Mouse (Mus musculus) neural tube, embryonic 13.5 days (tissue): ENCODE data around the gene Espn. TPM values are rescaled to one million over a fixed set of nuclear protein-coding genes. Genes with fewer than 3 reads are reported as not detected.

Experiments used
- ATAC-seq: fragments of 200-750 bp; cut with Nextera tagmentation; 2 replicates; pipeline ENCODE4 v1.8.0; 2017; ENCODE audit warnings: low read depth, mild to moderate bottlenecking, moderate TSS enrichment, moderate library complexity
- H3K27ac ChIP-seq: fragments of 300-500 bp; sonication (generic); replicated peaks from 2 replicates; pipeline ENCODE4 v1.5.1; 2015; ENCODE audit warnings: moderate library complexity, mild to moderate bottlenecking, inconsistent platforms
- H3K27me3 ChIP-seq: fragments of 300-500 bp; sonication (generic); 2 replicates; pipeline ENCODE4 v1.6.1; 2015; ENCODE audit warnings: mild to moderate bottlenecking, inconsistent platforms
- H3K36me3 ChIP-seq: fragments of 300-500 bp; sonication (generic); 2 replicates; pipeline ENCODE4 v1.6.1; 2015; ENCODE audit warnings: mild to moderate bottlenecking, inconsistent platforms
- H3K4me1 ChIP-seq: fragments of 300-500 bp; sonication (generic); replicated peaks from 2 replicates; pipeline ENCODE4 v1.6.1; 2015; ENCODE audit warnings: inconsistent platforms
- H3K4me2 ChIP-seq: fragments of 300-500 bp; sonication (generic); 2 replicates; pipeline ENCODE4 v1.6.1; 2015; ENCODE audit warnings: inconsistent platforms, mild to moderate bottlenecking, moderate library complexity
- H3K4me3 ChIP-seq: fragments of 300-500 bp; sonication (generic); 2 replicates; pipeline ENCODE4 v1.5.1; 2015; ENCODE audit warnings: mild to moderate bottlenecking, inconsistent platforms
- H3K9ac ChIP-seq: fragments of 300-500 bp; sonication (generic); 2 replicates; pipeline ENCODE4 v1.6.1; 2015; ENCODE audit warnings: moderate library complexity, mild to moderate bottlenecking, inconsistent platforms
- H3K9me3 ChIP-seq: fragments of 300-500 bp; sonication (generic); 2 replicates; pipeline ENCODE4 v1.6.1; 2016; ENCODE audit warnings: inconsistent platforms
- WGBS: fragments of 180-500 bp; shearing (Covaris S2); methylation state at CpG from one replicate; pipeline ENCODE4 v1.1.7; 2015; 5-methylcytosine and 5-hydroxymethylcytosine counted together
- polyA plus RNA-seq: library from polyadenylated mRNA; unstranded; fragments of >200 nt; fragmentation: Nextera tagmentation; extraction: Ambion mirVana; gene quantifications from 2 replicates; pipeline ENCODE4 v1.2.1, GENCODE M21; 2015

Espn gene
- polyA plus RNA-seq, 1 experiment from 2014 or later = 0.21 TPM

DNA sequence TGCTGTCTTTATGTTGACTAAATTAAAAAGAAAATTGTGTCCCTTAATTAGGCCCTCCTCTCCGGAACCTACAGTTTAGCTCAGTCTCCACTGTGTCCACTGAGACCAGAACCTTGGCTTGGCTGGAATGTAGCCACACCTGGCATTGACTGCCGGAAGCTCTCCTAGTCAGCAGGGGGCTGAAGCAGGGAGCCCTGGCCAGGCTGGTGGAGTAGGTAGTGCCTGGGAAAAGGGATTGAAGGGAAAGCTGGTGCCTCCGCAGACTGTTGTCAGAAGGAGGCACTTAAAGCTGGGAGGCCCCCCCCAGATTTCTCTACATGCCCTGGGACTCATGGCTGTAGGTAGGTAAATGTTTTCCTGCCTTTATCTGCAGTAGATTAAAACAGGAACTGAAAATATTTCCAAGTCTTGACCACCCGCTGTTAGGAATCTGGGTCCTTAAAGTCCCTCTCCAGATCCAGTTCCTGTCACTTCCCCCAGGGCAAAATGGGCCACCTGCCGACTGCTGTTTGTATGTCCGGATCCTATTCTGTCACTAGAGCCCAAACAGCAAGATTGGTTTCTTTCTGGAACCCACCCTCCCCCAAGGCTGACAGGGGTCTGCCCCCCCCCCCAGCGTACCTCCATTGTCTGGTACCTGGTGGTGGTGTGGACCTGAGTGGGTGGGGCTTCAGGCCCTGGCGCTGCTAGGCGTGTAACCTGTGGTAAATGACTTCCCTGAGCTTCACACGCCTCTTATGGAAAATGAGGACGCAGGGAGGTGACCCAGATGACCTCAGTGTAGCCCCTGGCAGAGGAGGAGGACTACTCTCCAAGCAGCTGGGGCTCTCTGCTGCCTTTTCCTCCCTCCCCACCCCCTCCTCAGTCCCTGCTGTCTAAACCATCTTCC is 54.0 kb downstream of the Espn start:
- Histone ChIP-seq H3K27ac (0 out of 2 replicates have a peak overlapping the region, but pooled peaks have one; percentile 9), H3K4me2 (0 out of 2 replicates have a peak overlapping the region, but pooled peaks have one; percentile 11), H3K4me3 (no peak overlapping the region), H3K9ac (no peak overlapping the region), H3K9me3 (no peaks in the 10 kb centered on the region), H3K4me1 (peaks cover 25% of the 10 kb centered on the region; the same call in 1 of the 2 replicates), H3K36me3 (0 out of 2 replicates have a peak, but pooled peaks cover 12% of the 10 kb centered on the region), H3K27me3 (no peaks in the 10 kb centered on the region)
- no peak for ATAC-seq
- WGBS = 17% methylated on average over 11 of the region's 11 CpGs

DNA sequence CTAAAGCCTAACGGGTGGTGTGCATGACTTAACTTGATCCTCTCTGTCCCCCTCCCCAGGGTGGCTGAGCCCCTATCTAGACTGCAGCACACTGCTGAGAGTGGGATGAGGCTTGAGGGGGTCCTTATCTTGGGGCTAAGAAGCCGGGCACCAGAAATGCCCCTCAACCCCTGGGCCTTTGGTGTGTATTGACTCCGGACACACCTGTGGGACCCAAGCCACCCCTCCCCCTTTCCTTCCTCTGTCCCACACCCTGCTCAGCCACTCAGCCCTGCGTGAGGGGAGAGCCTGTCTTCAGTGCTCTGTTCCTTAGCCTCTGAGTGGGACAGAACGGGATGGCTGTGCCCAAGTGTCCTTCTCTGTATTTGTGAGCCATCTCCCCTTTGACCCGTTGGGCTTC is 55.2 kb downstream of the Espn start:
- Histone ChIP-seq H3K27ac (peak overlapping the region; percentile 67), H3K36me3 (no peaks in the 10 kb centered on the region), H3K4me1 (peaks cover 34% of the 10 kb centered on the region), H3K4me2 (no peak overlapping the region), H3K4me3 (peak overlapping the region; percentile 18), H3K9me3 (no peaks in the 10 kb centered on the region), H3K27me3 (no peaks in the 10 kb centered on the region), H3K9ac (peak overlapping the region; percentile 56)
- no peak; the same call in 1 of the 2 replicates for ATAC-seq
- 55% methylated on average over 6 of the region's 6 CpGs for WGBS

DNA sequence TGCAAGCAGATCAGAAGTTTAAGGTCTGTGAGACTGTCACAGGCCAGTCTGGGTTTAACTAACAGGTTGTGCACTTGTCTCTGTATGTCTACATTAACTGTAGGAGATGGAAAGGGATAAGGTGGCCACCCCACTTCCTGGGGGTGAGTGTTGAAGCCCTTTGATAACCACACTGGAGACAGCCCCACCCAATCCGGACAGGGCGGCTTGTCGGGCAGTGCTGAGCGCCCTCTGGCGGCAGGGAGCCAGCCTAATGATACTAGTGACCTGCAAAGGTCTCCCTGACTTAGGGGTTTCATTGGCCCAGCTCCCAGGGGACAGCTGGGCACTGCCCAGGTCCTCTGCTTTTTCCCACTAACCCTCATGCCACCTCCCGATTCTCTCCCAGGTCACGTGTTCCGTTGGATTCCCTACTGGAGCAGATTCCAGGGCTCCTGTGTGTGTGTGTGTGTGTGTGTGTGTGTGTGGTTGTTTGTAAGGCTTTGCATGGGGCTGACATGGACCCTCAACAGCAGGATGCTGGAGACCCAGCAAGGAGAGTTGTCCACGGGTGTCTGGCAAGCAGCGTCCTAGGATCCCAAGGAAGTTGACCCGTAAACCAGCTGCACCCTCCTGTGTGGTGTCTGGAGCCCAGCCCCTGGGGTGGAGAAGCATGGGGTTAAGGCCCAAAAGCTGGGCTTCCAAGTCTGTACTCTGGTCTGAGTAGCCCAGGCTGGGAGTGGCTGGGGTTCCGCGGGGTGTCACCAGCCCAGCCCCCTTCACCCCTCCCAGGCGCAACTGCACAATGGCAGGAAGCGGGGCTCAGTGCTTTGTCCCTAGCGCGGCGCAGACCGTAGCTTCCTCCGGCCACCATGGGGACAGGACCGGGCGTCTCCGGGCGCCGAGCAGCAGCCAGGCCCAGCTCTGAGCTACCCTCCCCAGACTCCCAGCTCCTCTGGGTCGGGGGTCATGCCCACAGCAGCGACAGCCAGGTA is 55.9 kb downstream of the Espn start:
- WGBS = 18% methylated on average over 27 of the region's 27 CpGs
- Histone ChIP-seq H3K9ac (peak overlapping the region; percentile 56), H3K36me3 (no peaks in the 10 kb centered on the region), H3K9me3 (no peaks in the 10 kb centered on the region), H3K4me3 (peak overlapping the region; percentile 18), H3K27ac (peak overlapping the region; percentile 67), H3K27me3 (no peaks in the 10 kb centered on the region), H3K4me2 (no peak overlapping the region), H3K4me1 (peaks cover 34% of the 10 kb centered on the region)
- ATAC-seq = peak; percentile 27

DNA sequence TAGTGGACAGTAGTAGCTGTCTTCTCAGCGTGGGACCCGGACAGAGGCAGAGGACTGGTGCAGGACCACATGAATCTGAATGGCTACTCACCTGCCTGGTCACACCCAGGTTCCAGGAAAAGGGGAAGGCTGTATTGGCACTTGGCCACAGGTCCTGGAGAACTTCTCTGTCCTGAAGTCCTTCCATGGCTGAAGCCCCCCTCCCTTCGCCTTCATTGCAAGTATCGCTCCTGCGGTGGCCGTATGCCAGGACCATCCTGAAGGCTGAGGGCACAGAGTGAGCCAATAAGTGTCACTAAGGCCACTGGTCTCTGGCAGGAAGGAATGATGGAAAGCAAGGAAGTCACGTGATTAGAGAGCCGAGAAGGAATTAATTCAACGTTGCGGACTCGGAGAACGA is 57.9 kb downstream of the Espn start:
- no peaks in the 10 kb centered on the region for H3K27me3 ChIP-seq
- peaks cover 34% of the 10 kb centered on the region for H3K4me1 ChIP-seq
- no peak for ATAC-seq
- no peaks in the 10 kb centered on the region for H3K9me3 ChIP-seq
- H3K27ac ChIP-seq = no peak overlapping the region
- 89% methylated on average over 12 of the region's 12 CpGs for WGBS
- H3K4me2 ChIP-seq = no peak overlapping the region
- H3K4me3 ChIP-seq = no peak overlapping the region
- H3K36me3 ChIP-seq = no peaks in the 10 kb centered on the region
- no peak overlapping the region for H3K9ac ChIP-seq

DNA sequence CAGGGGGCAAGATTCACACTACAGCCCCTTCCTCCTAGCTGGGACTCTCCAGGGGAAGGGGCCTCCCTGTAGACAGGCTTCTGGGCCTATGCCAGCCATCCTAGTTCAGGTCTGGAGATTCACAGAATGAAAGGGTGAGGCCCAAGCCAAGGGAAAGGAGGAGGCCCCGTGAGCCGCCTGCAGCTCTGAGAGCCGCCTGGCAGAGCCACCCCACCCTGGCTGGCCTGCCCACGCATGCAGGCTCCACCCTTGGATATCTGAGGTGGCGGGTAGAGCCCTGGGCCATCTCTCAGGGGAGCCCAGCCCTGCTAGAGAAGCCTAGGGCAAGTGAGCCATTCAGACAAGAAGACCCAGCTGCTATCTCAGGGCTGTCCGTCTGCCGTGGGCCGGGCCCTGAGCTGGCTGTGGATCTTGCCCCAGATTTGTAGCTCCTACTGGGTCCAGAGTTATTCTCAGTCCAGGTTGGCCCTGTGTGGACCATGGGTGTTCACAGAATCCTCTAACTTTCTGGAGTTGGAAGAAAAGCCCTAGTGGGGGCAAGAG is 59.3 kb downstream of the Espn start:
- WGBS = 59% methylated on average over 8 of the region's 8 CpGs

DNA sequence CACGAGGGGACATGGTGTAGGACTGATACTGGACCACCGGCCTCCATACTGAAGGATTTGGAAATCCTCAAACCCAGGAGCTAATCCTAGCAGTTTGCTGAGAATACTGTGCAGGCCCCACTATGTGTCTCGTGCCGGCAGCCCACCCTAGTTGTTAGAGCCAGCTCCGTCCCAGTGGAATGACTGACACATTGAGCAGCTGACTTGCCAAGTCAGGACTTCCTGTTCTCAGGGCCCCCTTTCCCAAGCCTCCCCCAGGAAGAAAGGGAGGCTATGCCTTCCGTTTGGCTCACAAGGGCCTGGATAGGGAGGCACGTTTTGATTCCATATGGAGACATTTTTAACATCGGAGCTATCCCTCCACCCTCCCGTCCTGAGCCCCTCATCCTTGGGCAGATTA is 62.0 kb downstream of the Espn start:
- Histone ChIP-seq H3K4me2 (no peak overlapping the region), H3K4me3 (no peak overlapping the region), H3K27ac (no peak overlapping the region), H3K9me3 (no peaks in the 10 kb centered on the region), H3K27me3 (no peaks in the 10 kb centered on the region), H3K9ac (no peak overlapping the region), H3K4me1 (peaks cover 39% of the 10 kb centered on the region), H3K36me3 (no peaks in the 10 kb centered on the region)
- 86% methylated on average over 9 of the region's 9 CpGs for WGBS
- ATAC-seq = no peak

More for the DNA sequence above, 59.3 kb downstream of the Espn start:
- no peaks in the 10 kb centered on the region for H3K36me3 ChIP-seq
- H3K4me3 ChIP-seq = no peak overlapping the region
- 0 out of 2 replicates have a peak overlapping the region, but pooled peaks have one; percentile 13 for H3K9ac ChIP-seq
- no peaks in the 10 kb centered on the region for H3K9me3 ChIP-seq
- no peak for ATAC-seq
- H3K4me2 ChIP-seq = no peak overlapping the region
- H3K27ac ChIP-seq = no peak overlapping the region; the same call in 1 of the 2 replicates
- H3K4me1 ChIP-seq = peaks cover 43% of the 10 kb centered on the region
- no peaks in the 10 kb centered on the region for H3K27me3 ChIP-seq

DNA sequence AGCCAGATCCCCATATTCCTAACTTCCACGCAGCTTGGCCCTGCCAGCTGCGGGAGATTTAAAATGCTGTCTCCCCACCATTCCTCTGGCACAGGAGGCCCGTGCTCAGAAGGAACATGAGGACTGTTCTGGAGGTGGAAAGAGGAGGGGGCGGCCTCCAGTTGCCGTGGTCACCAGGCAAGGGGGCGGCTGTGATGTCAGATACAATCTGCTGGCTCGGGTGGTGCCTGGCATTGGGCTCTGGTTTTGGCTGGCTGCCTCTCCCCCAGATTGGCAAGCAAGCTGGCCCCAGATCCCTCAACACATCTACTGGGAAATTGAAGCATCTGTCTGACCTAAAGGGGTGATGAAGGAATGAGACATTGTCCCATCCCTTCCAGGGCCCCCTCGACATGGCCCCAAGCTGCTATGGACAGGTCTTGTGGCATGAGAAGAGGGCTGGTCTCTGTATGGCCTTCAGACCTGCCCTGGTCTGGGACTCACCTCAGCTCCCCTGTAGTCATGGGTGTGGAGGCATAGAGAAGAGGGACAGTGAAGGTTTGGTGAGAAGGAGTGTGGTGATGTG is 63.5 kb downstream of the Espn start:
- Histone ChIP-seq H3K9ac (peak overlapping the region; percentile 83; the same call in 1 of the 2 replicates), H3K4me2 (peak overlapping the region; percentile 75), H3K36me3 (no peaks in the 10 kb centered on the region), H3K4me1 (peaks cover 39% of the 10 kb centered on the region), H3K9me3 (no peaks in the 10 kb centered on the region), H3K27ac (0 out of 2 replicates have a peak overlapping the region, but pooled peaks have one; percentile 2), H3K4me3 (no peak overlapping the region), H3K27me3 (peaks cover 7% of the 10 kb centered on the region; the same call in 1 of the 2 replicates)
- 41% methylated on average over 8 of the region's 8 CpGs for WGBS
- ATAC-seq = no peak

DNA sequence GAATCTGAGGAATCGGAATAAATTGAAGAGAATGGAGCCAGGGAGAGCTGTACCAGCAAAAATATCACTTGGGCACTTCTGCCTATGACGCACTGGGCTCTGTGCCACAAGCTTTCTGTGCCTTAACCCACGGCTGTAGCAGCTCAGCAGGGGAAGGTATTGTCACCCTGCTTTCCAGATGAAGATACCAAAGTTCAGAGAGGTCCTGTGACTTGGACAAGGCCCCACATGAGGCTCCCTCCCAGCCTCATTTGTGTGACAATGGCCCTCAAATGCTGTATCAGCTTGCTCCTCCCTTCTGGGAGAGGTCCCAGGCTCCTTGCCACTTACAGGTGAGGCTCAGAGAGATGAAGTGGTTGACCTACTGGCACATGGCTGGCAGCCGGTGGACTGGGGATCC is 64.0 kb downstream of the Espn start:
- no peak overlapping the region for H3K4me3 ChIP-seq
- no peaks in the 10 kb centered on the region for H3K9me3 ChIP-seq
- no peak for ATAC-seq
- H3K9ac ChIP-seq = peak overlapping the region; percentile 83; the same call in 1 of the 2 replicates
- H3K27ac ChIP-seq = 0 out of 2 replicates have a peak overlapping the region, but pooled peaks have one; percentile 2
- peaks cover 37% of the 10 kb centered on the region for H3K4me1 ChIP-seq
- 22% methylated on average over 4 of the region's 4 CpGs for WGBS
- no peaks in the 10 kb centered on the region for H3K36me3 ChIP-seq
- H3K27me3 ChIP-seq = peaks cover 9% of the 10 kb centered on the region; the same call in 1 of the 2 replicates
- H3K4me2 ChIP-seq = peak overlapping the region; percentile 75

DNA sequence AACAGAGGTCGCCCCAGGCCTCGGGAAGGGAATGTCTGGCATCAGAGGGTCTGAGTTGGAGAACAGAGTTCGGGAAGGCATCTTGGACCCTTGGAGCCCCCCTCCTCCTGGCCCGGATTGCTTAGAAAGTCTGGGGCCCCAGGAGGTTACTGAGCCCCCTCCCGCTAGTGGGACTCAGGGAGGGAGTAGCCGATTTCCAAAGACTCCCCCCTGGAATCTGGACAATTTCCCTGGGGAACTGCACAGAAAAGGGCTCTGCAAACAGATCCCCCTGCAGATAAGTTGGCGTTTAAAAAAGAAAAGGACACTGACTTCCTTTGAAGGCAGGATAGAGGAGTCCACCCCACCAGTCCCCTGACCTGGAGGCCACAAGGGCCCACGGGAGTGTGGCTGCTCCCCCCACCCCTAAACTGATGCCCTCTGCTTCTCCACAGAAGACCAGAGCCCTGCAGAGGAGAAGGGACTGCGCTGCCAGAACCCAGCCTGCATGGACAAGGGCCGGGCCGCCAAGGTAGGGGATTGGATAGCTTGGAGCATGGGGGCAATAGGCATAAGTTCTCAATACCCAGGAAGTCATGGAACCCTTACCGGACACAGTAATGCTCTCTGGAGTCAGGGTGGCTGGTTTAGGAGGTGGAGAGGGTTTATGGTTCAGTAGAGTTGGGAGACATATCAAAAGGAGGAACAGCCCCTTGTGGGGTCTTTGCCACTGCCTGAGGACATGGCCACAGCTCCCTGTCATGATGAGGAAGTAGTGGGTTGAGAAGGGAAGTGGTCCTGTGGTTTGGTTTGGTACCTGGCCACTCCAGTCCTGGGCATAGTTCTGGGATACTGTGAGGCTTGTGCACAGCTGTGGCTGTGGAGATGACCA is 64.7 kb downstream of the Espn start:
- H3K4me1 ChIP-seq = peaks cover 30% of the 10 kb centered on the region
- H3K9ac ChIP-seq = peak overlapping the region; percentile 83
- H3K9me3 ChIP-seq = no peaks in the 10 kb centered on the region
- no peaks in the 10 kb centered on the region for H3K36me3 ChIP-seq
- 8% methylated on average over 12 of the region's 12 CpGs for WGBS
- 0 out of 2 replicates have a peak overlapping the region, but pooled peaks have one; percentile 7 for H3K27ac ChIP-seq
- peak overlapping the region; percentile 75 for H3K4me2 ChIP-seq
- peak; percentile 5; the same call in 1 of the 2 replicates for ATAC-seq
- peak overlapping the region; percentile 70 for H3K4me3 ChIP-seq
- H3K27me3 ChIP-seq = peaks cover 10% of the 10 kb centered on the region; the same call in 1 of the 2 replicates

DNA sequence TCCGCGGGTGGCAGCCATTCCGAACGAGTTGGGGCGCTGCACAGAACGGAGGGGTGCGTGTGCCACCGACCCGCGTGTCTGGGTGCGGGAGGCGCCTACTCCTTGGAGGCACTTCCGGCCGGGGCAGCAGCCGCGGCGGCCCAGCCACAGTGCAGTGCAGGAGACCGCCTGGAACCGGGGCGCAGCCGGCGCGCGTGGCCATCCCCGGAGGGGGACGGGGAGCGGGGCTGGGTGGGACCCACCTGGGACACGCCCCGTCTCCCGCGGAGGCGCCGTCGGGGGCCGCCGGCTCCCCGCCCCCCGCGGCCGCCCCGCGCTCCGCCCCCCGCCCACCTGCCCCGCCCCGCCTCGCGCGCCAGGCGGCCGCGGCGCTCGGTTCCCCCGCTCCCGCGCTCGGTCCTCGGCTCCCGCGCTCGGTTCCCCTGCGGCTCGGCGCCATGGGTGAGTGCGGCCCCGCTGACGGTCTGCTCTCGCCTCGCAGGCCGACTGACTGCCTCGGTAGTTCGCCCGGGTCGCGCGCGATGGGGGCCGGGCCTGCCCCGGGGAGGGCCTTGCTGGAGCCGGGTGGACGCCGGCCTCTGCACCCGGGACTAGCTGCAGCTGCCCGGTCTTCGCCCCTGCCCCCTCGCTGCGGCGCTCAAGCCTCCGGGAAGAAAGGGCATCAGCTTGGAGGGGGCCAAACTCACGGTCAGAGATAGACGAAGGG is 65.5 kb downstream of the Espn start:
- H3K9ac ChIP-seq = peak overlapping the region; percentile 83
- no peaks in the 10 kb centered on the region for H3K9me3 ChIP-seq
- H3K4me2 ChIP-seq = peak overlapping the region; percentile 75
- WGBS = under 1% methylated on average over 74 of the region's 92 CpGs
- H3K4me3 ChIP-seq = peak overlapping the region; percentile 70
- 0 out of 2 replicates have a peak overlapping the region, but pooled peaks have one; percentile 7 for H3K27ac ChIP-seq
- peaks cover 28% of the 10 kb centered on the region for H3K4me1 ChIP-seq
- H3K36me3 ChIP-seq = no peaks in the 10 kb centered on the region
- peaks cover 10% of the 10 kb centered on the region; the same call in 1 of the 2 replicates for H3K27me3 ChIP-seq
- peak; percentile 78 for ATAC-seq
